Comparison of ENCODE assay signal across 9 mouse cellular contexts in genomic region chr19:45813801-45814200, GRCm38 (mm10). TPM values are rescaled to one million over a fixed set of nuclear protein-coding genes. Genes with fewer than 3 reads are reported as not detected.
A peak's percentile ranks its signal among the peaks of the same experiment; 100 is the strongest.
DNase-seq lines count a peak whose midpoint lies in the region; ATAC-seq lines count a peak whose summit lies in the region.
"Had no signal": no experiment of that assay in that cellular context is flagged by ENCODE, and none has a peak within 500 bp of the region (broad histone marks: within the 10 kb centered on the region; RNA-seq: fewer than 3 reads in every experiment).

No protein-coding gene starts in this region.

- H3K4me3 ChIP-seq in forebrain, embryonic 11.5 days (ENCODE audit: low read depth, low read length): no peak overlapping the region
- no peak overlapping the region for H3K4me3 ChIP-seq in forebrain, embryonic 14.5 days (ENCODE audit: low read depth, low read length)
- H3K4me3 ChIP-seq in lung, embryonic 15.5 days: no peak overlapping the region

- H3K4me2 ChIP-seq in forebrain, embryonic 11.5 days (ENCODE audit: low read depth, low read length, severe bottlenecking): no peak overlapping the region
- no peak overlapping the region for H3K4me2 ChIP-seq in forebrain, embryonic 14.5 days (ENCODE audit: low read length)
- H3K4me2 ChIP-seq in lung, embryonic 15.5 days: no peak overlapping the region

- ATAC-seq in forebrain, embryonic 11.5 days (replicated peaks; ENCODE audit: low FRiP score): no peak
- no peak for ATAC-seq in forebrain, embryonic 14.5 days
- peak; percentile 33; the same call in 1 of the 2 replicates for ATAC-seq in lung, embryonic 15.5 days (ENCODE audit: borderline replicate concordance, extremely low read depth, low FRiP score, low TSS enrichment)
- ATAC-seq in granulocyte monocyte progenitor cell, adult 5-6 weeks (replicated peaks; ENCODE audit: poor library complexity, severe bottlenecking): peak; percentile 41; the same call in 1 of the 2 replicates

- H3K27me3 ChIP-seq in forebrain, embryonic 11.5 days (ENCODE audit: control insufficient read depth, insufficient read depth, low read length): no peaks in the 10 kb centered on the region; the same call in 1 of the 2 replicates
- H3K27me3 ChIP-seq in forebrain, embryonic 14.5 days (replicated peaks; ENCODE audit: control insufficient read depth, insufficient read depth, low read length): no peaks in the 10 kb centered on the region
- 0 out of 2 replicates have a peak, but pooled peaks cover 6% of the 10 kb centered on the region for H3K27me3 ChIP-seq in lung, embryonic 15.5 days
- H3K27me3 ChIP-seq in splenic B cell, adult 2 months (ENCODE audit: control insufficient read depth, insufficient read depth, low read length, poor library complexity, severe bottlenecking): peaks cover 1% of the 10 kb centered on the region

- WGBS in forebrain, embryonic 11.5 days: 10% methylated on average over 11 of the region's 12 CpGs
- WGBS in forebrain, embryonic 14.5 days: 11% methylated on average over 12 of the region's 12 CpGs
- 9% methylated on average over 12 of the region's 12 CpGs for WGBS in lung, embryonic 15.5 days

- peak; percentile 78 for DNase-seq in forebrain, embryonic 11.5 days (ENCODE audit: low spot score)
- no peak for DNase-seq in forebrain, embryonic 14.5 days (ENCODE audit: low spot score)
- DNase-seq in lung, adult 18-20 months: no peak
- peak; percentile 6 for DNase-seq in splenic B cell, adult 2 months (ENCODE audit: low read depth, low spot score)
- no peak for DNase-seq in cerebellum, postnatal 14 days
- no peak for DNase-seq in layer of hippocampus, postnatal 10 days (ENCODE audit: low spot score in 2 of 2)

- no peak overlapping the region for H3K27ac ChIP-seq in forebrain, embryonic 11.5 days (ENCODE audit: low read depth, low read length)
- H3K27ac ChIP-seq in forebrain, embryonic 14.5 days (ENCODE audit: low read depth, low read length): no peak overlapping the region
- H3K27ac ChIP-seq in lung, embryonic 15.5 days: no peak overlapping the region
- H3K27ac ChIP-seq: macrophage had no signal

- no peak overlapping the region for H3K9ac ChIP-seq in forebrain, embryonic 11.5 days (ENCODE audit: low read length)
- H3K9ac ChIP-seq in forebrain, embryonic 14.5 days (ENCODE audit: low read length): no peak overlapping the region
- no peak overlapping the region for H3K9ac ChIP-seq in lung, embryonic 15.5 days

- no peaks in the 10 kb centered on the region for H3K9me3 ChIP-seq in forebrain, embryonic 11.5 days (ENCODE audit: control insufficient read depth, low read length)
- no peaks in the 10 kb centered on the region for H3K9me3 ChIP-seq in forebrain, embryonic 14.5 days (replicated peaks; ENCODE audit: control insufficient read depth, low read length)
- no peaks in the 10 kb centered on the region for H3K9me3 ChIP-seq in lung, embryonic 15.5 days

- no peaks in the 10 kb centered on the region for H3K36me3 ChIP-seq in forebrain, embryonic 11.5 days (ENCODE audit: control insufficient read depth, insufficient read depth, low read length)
- no peaks in the 10 kb centered on the region for H3K36me3 ChIP-seq in forebrain, embryonic 14.5 days (ENCODE audit: control insufficient read depth, insufficient read depth, low read length)
- H3K36me3 ChIP-seq in lung, embryonic 15.5 days: no peaks in the 10 kb centered on the region
- peaks cover 2% of the 10 kb centered on the region; the same call in 1 of the 2 replicates for H3K36me3 ChIP-seq in splenic B cell, adult 2 months (ENCODE audit: control insufficient read depth, insufficient read depth, low read length, poor library complexity, severe bottlenecking)

- peaks cover 23% of the 10 kb centered on the region for H3K4me1 ChIP-seq in forebrain, embryonic 11.5 days (replicated peaks; ENCODE audit: control insufficient read depth, insufficient read depth, low read length)
- peaks cover 18% of the 10 kb centered on the region for H3K4me1 ChIP-seq in forebrain, embryonic 14.5 days (ENCODE audit: control insufficient read depth, insufficient read depth, low read length)
- H3K4me1 ChIP-seq in lung, embryonic 15.5 days: peaks cover 52% of the 10 kb centered on the region

RNA-seq across cellular contexts. Expression of gene Kcnip2, which starts 2.1 kb away (rescaled TPM):
- 0.76 and 1.5 TPM in 2 replicates for polyA plus RNA-seq in forebrain, embryonic 11.5 days (2014; fragmentation: Nextera tagmentation; extraction: Ambion mirVana)
- polyA plus RNA-seq in forebrain, embryonic 14.5 days (2014; fragmentation: Nextera tagmentation; extraction: Ambion mirVana): 4.6 and 6.8 TPM in 2 replicates
- polyA plus RNA-seq in lung, embryonic 15.5 days (2015; fragmentation: Nextera tagmentation; extraction: Ambion mirVana): 2.6 and 3.3 TPM in 2 replicates
- not detected in 2 replicates for total RNA-seq in granulocyte monocyte progenitor cell, adult 5-6 weeks (2014; fragmentation: Nextera tagmentation)
- total RNA-seq in granulocyte monocyte progenitor cell, adult 5-6 weeks (2017): not detected in 2 replicates
- 100 to 1,000 TPM; 133 to 134 TPM for total RNA-seq in layer of hippocampus, postnatal 10 days (2021)
- polyA plus RNA-seq: macrophage had no signal

RNA-seq across cellular contexts. Expression of gene Mgea5, which starts 30.2 kb away (rescaled TPM):
- polyA plus RNA-seq in forebrain, embryonic 11.5 days (2014; fragmentation: Nextera tagmentation; extraction: Ambion mirVana): 83.4 and 88.9 TPM in 2 replicates
- 70.2 and 77.0 TPM in 2 replicates for polyA plus RNA-seq in forebrain, embryonic 14.5 days (2014; fragmentation: Nextera tagmentation; extraction: Ambion mirVana)
- 44.7 and 51.9 TPM in 2 replicates for polyA plus RNA-seq in lung, embryonic 15.5 days (2015; fragmentation: Nextera tagmentation; extraction: Ambion mirVana)
- 76.2 and 99.7 TPM in 2 replicates for total RNA-seq in granulocyte monocyte progenitor cell, adult 5-6 weeks (2014; fragmentation: Nextera tagmentation)
- total RNA-seq in granulocyte monocyte progenitor cell, adult 5-6 weeks (2017): 106 and 110 TPM in 2 replicates
- 100 to 1,000 TPM; 134 to 157 TPM for total RNA-seq in layer of hippocampus, postnatal 10 days (2021)

Comparison
In these comparisons a context has a peak if more than half of its experiments do, and no peak if none do; other contexts are left out.
1. DNase-seq: peak in forebrain, embryonic 11.5 days (single experiment) and splenic B cell, adult 2 months (single experiment); none in forebrain, embryonic 14.5 days (single experiment), lung, adult 18-20 months (0 of 2), cerebellum, postnatal 14 days (0 of 2) and layer of hippocampus, postnatal 10 days (0 of 2).
2. ATAC-seq: peak in lung, embryonic 15.5 days (single experiment) and granulocyte monocyte progenitor cell, adult 5-6 weeks (single experiment); none in forebrain, embryonic 11.5 days (single experiment) and forebrain, embryonic 14.5 days (single experiment).